Mouse (Mus musculus) bone marrow, adult 2 months (tissue): ENCODE results near the gene Fbxl20.

Source experiments
- CTCF ChIP-seq: fragments of 200-500 bp; IDR thresholded peaks from 2 replicates; pipeline ENCODE4 v1.5.1; 2011; ENCODE audit warnings: low read length, control low read depth; ENCODE audit not compliant: control insufficient read depth, insufficient read depth
- POLR2A ChIP-seq: fragments of 200-500 bp; IDR thresholded peaks from 2 replicates; pipeline ENCODE4 v1.6.1; 2011; ENCODE audit warnings: low read depth, mild to moderate bottlenecking, control low read depth, low read length, borderline replicate concordance; ENCODE audit not compliant: control insufficient read depth

DNA sequence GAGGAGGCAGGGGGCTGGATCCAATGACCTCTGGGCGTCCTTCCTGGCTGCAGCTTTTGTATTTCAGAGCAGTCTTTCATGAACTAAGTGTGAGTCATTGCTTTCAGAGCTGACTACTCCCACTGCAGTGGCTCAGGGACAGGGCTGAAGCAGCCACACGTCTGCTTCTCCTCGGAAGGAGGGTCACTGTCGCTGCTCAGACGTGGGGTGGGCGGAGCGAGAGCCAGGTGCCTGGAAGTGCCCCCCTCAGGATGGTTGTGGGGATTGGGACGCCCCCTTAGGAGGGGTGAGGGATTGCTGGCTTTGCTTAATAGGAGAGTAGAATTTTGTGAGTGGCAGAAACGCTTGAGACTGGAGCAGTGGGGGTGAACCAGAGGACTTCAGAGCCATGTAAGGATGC lies 92.7 kb downstream of the Fbxl20 start:
- TF ChIP-seq POLR2A (no peak), CTCF (no peak)
